Mouse (Mus musculus): ENCODE data around the gene Kiz. TPM values are rescaled to one million over a fixed set of nuclear protein-coding genes. Genes with fewer than 3 reads are reported as not detected.

The Kiz gene
- polyA plus RNA-seq (2012; rRNA removed), result 3.7 TPM in 2 replicates

GRCm38 (mm10) chr2:146855599-146856039, at the start of gene Kiz:
Kiz (plus strand) TSS chr2:146855864.

GRCm38 (mm10) chr2:147012623-147013184, 157.0 kb downstream of the Kiz start, which contains the start of gene Xrn2:
Xrn2 (plus strand) TSS chr2:147012996.

Other genes starting within 250 kb of the Kiz start
- gene Xrn2, start 157.1 kb downstream of the Kiz start, polyA plus RNA-seq (2012; rRNA removed), result 10.8 and 14.9 TPM in 2 replicates
- not detected in 2 replicates for gene Nkx2-4, start 229.6 kb downstream of the Kiz start, polyA plus RNA-seq (2012; rRNA removed)